Mouse (Mus musculus) erythroblast, adult 5-6 weeks (primary cell): ENCODE results near the gene Mthfr. TPM values are rescaled to one million over a fixed set of nuclear protein-coding genes. Genes with fewer than 3 reads are reported as not detected.

Source experiments
- total RNA-seq, 2 experiments: library from RNA; stranded (forward) in 1 of 2; stranded (reverse) in 1 of 2; fragments of 150-400 nt in 1 of 2; fragments of 200-764, 138-1000 nt in 1 of 2; gene quantifications; 2 replicates each; pipeline versions ENCODE4 v1.2.3 to v1.2.4; 2015 to 2017; ENCODE audit warnings: low replicate concordance in 2 of 2

The Mthfr gene
- total RNA-seq, 2 experiments from 2014 or later: 5.4 to 7.7 TPM

Other genes starting within 250 kb of the Mthfr start
- 23.8 and 32.3 TPM in 2 replicates for gene Zfp984, start 229.3 kb upstream of the Mthfr start, total RNA-seq (2015; ENCODE audit: low replicate concordance)
- 9.9 and 11.8 TPM in 2 replicates for gene Zfp984, start 229.3 kb upstream of the Mthfr start, total RNA-seq (2017; ENCODE audit: low replicate concordance)
- 0.96 and 3.3 TPM in 2 replicates for gene Zfp933, start 190.7 kb upstream of the Mthfr start, total RNA-seq (2015; ENCODE audit: low replicate concordance)
- gene Zfp933, start 190.7 kb upstream of the Mthfr start, total RNA-seq (2017; ENCODE audit: low replicate concordance): 2.1 and 2.6 TPM in 2 replicates
- gene Miip, start 170.3 kb upstream of the Mthfr start, total RNA-seq (2015; ENCODE audit: low replicate concordance): 7.3 and 16.3 TPM in 2 replicates
- gene Miip, start 170.3 kb upstream of the Mthfr start, total RNA-seq (2017; ENCODE audit: low replicate concordance): 12.3 and 26.6 TPM in 2 replicates
- not detected in 2 replicates for gene Fv1, start 170.1 kb upstream of the Mthfr start, total RNA-seq (2015; ENCODE audit: low replicate concordance)
- 1.7 and 4.5 TPM in 2 replicates for gene Fv1, start 170.1 kb upstream of the Mthfr start, total RNA-seq (2017; ENCODE audit: low replicate concordance)
- gene Mfn2, start 134.4 kb upstream of the Mthfr start, total RNA-seq (2015; ENCODE audit: low replicate concordance): 5.2 and 5.6 TPM in 2 replicates
- gene Mfn2, start 134.4 kb upstream of the Mthfr start, total RNA-seq (2017; ENCODE audit: low replicate concordance): 6.1 and 6.6 TPM in 2 replicates
- gene Plod1, start 102.3 kb upstream of the Mthfr start, total RNA-seq (2015; ENCODE audit: low replicate concordance): 1.5 and 2.1 TPM in 2 replicates
- 2.4 and 2.6 TPM in 2 replicates for gene Plod1, start 102.3 kb upstream of the Mthfr start, total RNA-seq (2017; ENCODE audit: low replicate concordance)
- gene 2510039O18Rik, start 98.2 kb upstream of the Mthfr start, total RNA-seq (2015; ENCODE audit: low replicate concordance): 12.1 and 14.4 TPM in 2 replicates
- gene 2510039O18Rik, start 98.2 kb upstream of the Mthfr start, total RNA-seq (2017; ENCODE audit: low replicate concordance): 9.6 and 11.1 TPM in 2 replicates
- gene Nppb, start 53.3 kb upstream of the Mthfr start, total RNA-seq (2015; ENCODE audit: low replicate concordance): not detected in 2 replicates
- not detected in 2 replicates for gene Nppb, start 53.3 kb upstream of the Mthfr start, total RNA-seq (2017; ENCODE audit: low replicate concordance)
- gene Nppa, start 38.4 kb upstream of the Mthfr start, total RNA-seq (2015; ENCODE audit: low replicate concordance): not detected in 2 replicates
- gene Nppa, start 38.4 kb upstream of the Mthfr start, total RNA-seq (2017; ENCODE audit: low replicate concordance): not detected in 2 replicates
- 0.63 and 2.1 TPM in 2 replicates for gene Clcn6, start 256 bp upstream of the Mthfr start, total RNA-seq (2015; ENCODE audit: low replicate concordance)
- gene Clcn6, start 256 bp upstream of the Mthfr start, total RNA-seq (2017; ENCODE audit: low replicate concordance): 2.0 and 3.1 TPM in 2 replicates
- 4.6 and 7.3 TPM in 2 replicates for gene Agtrap, start 49.0 kb downstream of the Mthfr start, total RNA-seq (2015; ENCODE audit: low replicate concordance)
- gene Agtrap, start 49.0 kb downstream of the Mthfr start, total RNA-seq (2017; ENCODE audit: low replicate concordance): 7.4 and 9.2 TPM in 2 replicates
- gene Mad2l2, start 91.3 kb downstream of the Mthfr start, total RNA-seq (2015; ENCODE audit: low replicate concordance): 7.3 and 8.6 TPM in 2 replicates
- 3.4 and 7.1 TPM in 2 replicates for gene Mad2l2, start 91.3 kb downstream of the Mthfr start, total RNA-seq (2017; ENCODE audit: low replicate concordance)
- 0.42 TPM in 1 of 2 replicates, not detected in the other for gene Draxin, start 91.6 kb downstream of the Mthfr start, total RNA-seq (2015; ENCODE audit: low replicate concordance)
- gene Draxin, start 91.6 kb downstream of the Mthfr start, total RNA-seq (2017; ENCODE audit: low replicate concordance): 0.84 TPM in 1 of 2 replicates, not detected in the other
- gene Fbxo6, start 113.1 kb downstream of the Mthfr start, total RNA-seq (2015; ENCODE audit: low replicate concordance): 2.7 and 3.3 TPM in 2 replicates
- gene Fbxo6, start 113.1 kb downstream of the Mthfr start, total RNA-seq (2017; ENCODE audit: low replicate concordance): 1.3 and 2.8 TPM in 2 replicates
- gene Fbxo44, start 121.4 kb downstream of the Mthfr start, total RNA-seq (2015; ENCODE audit: low replicate concordance): not detected in 2 replicates
- gene Fbxo44, start 121.4 kb downstream of the Mthfr start, total RNA-seq (2017; ENCODE audit: low replicate concordance): 0.43 TPM in 1 of 2 replicates, not detected in the other
- gene Fbxo2, start 121.5 kb downstream of the Mthfr start, total RNA-seq (2015; ENCODE audit: low replicate concordance): not detected in 2 replicates
- gene Fbxo2, start 121.5 kb downstream of the Mthfr start, total RNA-seq (2017; ENCODE audit: low replicate concordance): not detected in 2 replicates
- gene Disp3, start 248.9 kb downstream of the Mthfr start, total RNA-seq (2015; ENCODE audit: low replicate concordance): not detected in 2 replicates
- gene Disp3, start 248.9 kb downstream of the Mthfr start, total RNA-seq (2017; ENCODE audit: low replicate concordance): not detected in 2 replicates